Mouse (Mus musculus) MEL (cell line): Measurements from ENCODE around the gene Gabrp. TPM values are rescaled to one million over a fixed set of nuclear protein-coding genes. Genes with fewer than 3 reads are reported as not detected.

ENCODE experiments used
- polyA plus RNA-seq, 2 experiments: library from polyadenylated mRNA; stranded (reverse) in 1 of 2; unstranded in 1 of 2; fragments of >175 nt in 1 of 2; fragments of >200 nt in 1 of 2; gene quantifications; 2 replicates each; pipeline versions ENCODE4 v1.2.1 to v1.2.4; 2012; ENCODE audit warnings: low replicate concordance in 2 of 2, low read depth in 1 of 2; ENCODE audit not compliant: insufficient read length in 2 of 2, insufficient read depth in 1 of 2, missing spikeins in 1 of 2
- total RNA-seq: library from RNA; depleted of rRNA; stranded (reverse); fragments of 300-350 nt; gene quantifications from 2 replicates; pipeline ENCODE4 v1.2.3, GENCODE M21; 2012; rRNA removed

Gabrp gene
- total and polyA plus RNA-seq, 3 experiments, result not detected

Other genes with a start within 250 kb of the Gabrp start
- gene Ranbp17, start 65.2 kb downstream of the Gabrp start, total RNA-seq, result not detected in 2 replicates
- gene Ranbp17, start 65.2 kb downstream of the Gabrp start, polyA plus RNA-seq, result not detected
- gene D130052B06Rik, start 20.3 kb upstream of the Gabrp start, total RNA-seq, result not detected in 2 replicates
- not detected for gene D130052B06Rik, start 20.3 kb upstream of the Gabrp start, polyA plus RNA-seq